In the genomic region with DNA sequence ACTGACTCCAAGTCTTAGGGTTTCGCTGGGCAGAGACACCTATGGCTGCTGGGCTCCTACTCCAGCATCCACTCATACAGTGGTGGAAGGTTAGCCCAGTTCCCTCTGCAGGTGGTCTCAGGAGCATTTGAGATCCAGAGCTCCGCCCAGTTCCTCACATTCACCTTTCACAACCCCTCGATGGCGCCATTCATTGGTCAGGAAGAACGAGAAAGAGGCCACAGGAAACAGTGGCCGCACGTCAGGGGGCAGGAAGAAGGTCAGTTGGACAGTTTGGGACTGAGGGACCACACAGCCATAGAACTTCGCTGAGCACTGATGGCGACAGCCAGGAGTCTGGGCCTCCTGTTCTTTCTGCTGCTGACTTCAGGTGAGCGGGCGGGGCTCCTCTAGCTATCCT, we compare ENCODE assay signal across 18 mouse cellular contexts. TPM values are rescaled to one million over a fixed set of nuclear protein-coding genes. Genes with fewer than 3 reads are reported as not detected.
DNase-seq lines count a peak whose midpoint lies in the region; ATAC-seq and TF ChIP-seq lines count a peak whose summit lies in the region.
"Had no signal": no experiment of that assay in that cellular context is flagged by ENCODE, and none has a peak within 500 bp of the region (broad histone marks: within the 10 kb centered on the region; RNA-seq: fewer than 3 reads in every experiment).

Adgrg3 (plus strand) TSS at position 242 of the 400 bp plus-strand sequence.

- H3K4me3 ChIP-seq in liver, adult 2 months (ENCODE audit: insufficient read depth, low read depth, low read length), result peak within 1 kb of the TSS; percentile 31; the same call in 1 of the 2 replicates
- peak within 1 kb of the TSS; percentile 70 for H3K4me3 ChIP-seq in bone marrow, adult 2 months (replicated peaks; ENCODE audit: control insufficient read depth, low read depth, low read length)
- H3K4me3 ChIP-seq in liver, embryonic 13.5 days (replicated peaks), result peak within 1 kb of the TSS; percentile 9; the same call in 1 of the 2 replicates
- H3K4me3 ChIP-seq: heart, embryonic 10.5 days; layer of hippocampus, adult 2 months; limb, embryonic 15.5 days; neural tube, embryonic 12.5 days had no signal

- no peak for TF ChIP-seq POLR2A in liver, adult 2 months (IDR thresholded peaks at IDR 0.05; ENCODE audit: extremely low read depth, insufficient read depth, low read length)
- TF ChIP-seq POLR2A in bone marrow, adult 2 months (IDR thresholded peaks at IDR 0.05; ENCODE audit: borderline replicate concordance, control insufficient read depth, low read depth, low read length), result peak; percentile 25; the same call in 1 of the 2 replicates

- no peak within 1 kb of the TSS for H3K9ac ChIP-seq in liver, adult 2 months (ENCODE audit: low read depth, low read length)
- H3K9ac ChIP-seq in liver, embryonic 13.5 days, result no peak within 1 kb of the TSS
- H3K9ac ChIP-seq: limb, embryonic 15.5 days; neural tube, embryonic 12.5 days had no signal

- no peaks in the 10 kb centered on the region for H3K4me1 ChIP-seq in liver, adult 2 months (ENCODE audit: control insufficient read depth, insufficient read depth, low read length)
- peaks cover 5% of the 10 kb centered on the region; the same call in 1 of the 2 replicates for H3K4me1 ChIP-seq in bone marrow, adult 2 months (ENCODE audit: control insufficient read depth, insufficient read depth, low read length)
- peaks cover 28% of the 10 kb centered on the region for H3K4me1 ChIP-seq in liver, embryonic 13.5 days (replicated peaks)

- no peak for TF ChIP-seq CTCF in liver, adult 2 months (IDR thresholded peaks at IDR 0.05; ENCODE audit: low read depth, low read length)
- TF ChIP-seq CTCF in bone marrow, adult 2 months (IDR thresholded peaks at IDR 0.05; ENCODE audit: control insufficient read depth, insufficient read depth, low read length), result no peak

- no peaks in the 10 kb centered on the region for H3K27me3 ChIP-seq in liver, adult 2 months (ENCODE audit: control insufficient read depth, insufficient read depth, low read length)
- no peaks in the 10 kb centered on the region for H3K27me3 ChIP-seq in liver, embryonic 13.5 days
- H3K27me3 ChIP-seq: limb, embryonic 15.5 days; neural tube, embryonic 12.5 days had no signal

- WGBS in liver, adult 2 months, result 71% methylated on average over 11 of the region's 11 CpGs
- 26% methylated on average over 11 of the region's 11 CpGs for WGBS in bone marrow, adult 2 months
- 34% methylated on average over 11 of the region's 11 CpGs for WGBS in liver, embryonic 13.5 days (ENCODE audit: insufficient replicate concordance)

- H3K27ac ChIP-seq in liver, adult 2 months (replicated peaks; ENCODE audit: insufficient read depth, low read depth, low read length), result 0 out of 2 replicates have a peak within 1 kb of the TSS, but pooled peaks have one; percentile 9
- H3K27ac ChIP-seq in bone marrow, adult 2 months (ENCODE audit: control insufficient read depth, insufficient read depth, low read depth, low read length, poor library complexity), result peak within 1 kb of the TSS; percentile 68
- no peak within 1 kb of the TSS for H3K27ac ChIP-seq in liver, embryonic 13.5 days
- H3K27ac ChIP-seq: heart, embryonic 10.5 days; layer of hippocampus, adult 2 months; limb, embryonic 15.5 days; macrophage; neural tube, embryonic 12.5 days had no signal

- H3K4me2 ChIP-seq in liver, embryonic 13.5 days, result no peak within 1 kb of the TSS
- H3K4me2 ChIP-seq: limb, embryonic 15.5 days; neural tube, embryonic 12.5 days had no signal

- DNase-seq in liver, adult 2 months (ENCODE audit: extremely low read depth, low read depth, low spot score), result no peak
- DNase-seq in liver (no peak), adipocyte (ENCODE audit: low spot score) (no peak)
- DNase-seq in liver, embryonic 13.5 days, result no peak
- DNase-seq in gastrocnemius, adult 8-10 months (ENCODE audit: low spot score in 2 of 2), result no peak
- DNase-seq in cerebellum, adult 18-20 months, result no peak
- DNase-seq: adrenal gland, postnatal 25 days; cerebellum, postnatal 25 days; heart, postnatal 36 days; kidney, adult 9 months had no signal

- ATAC-seq in liver, embryonic 13.5 days (ENCODE audit: low read depth), result no peak
- ATAC-seq in monocyte, adult 5-6 weeks (replicated peaks; ENCODE audit: insufficient number of reproducible peaks, low FRiP score, low TSS enrichment, poor library complexity, severe bottlenecking), result no peak
- ATAC-seq: CD4-positive, CD25-positive, alpha-beta regulatory T cell, adult 4 months had no signal

- no peaks in the 10 kb centered on the region for H3K36me3 ChIP-seq in liver, adult 2 months (ENCODE audit: control insufficient read depth, insufficient read depth, low read length)
- peaks cover 35% of the 10 kb centered on the region for H3K36me3 ChIP-seq in liver, embryonic 13.5 days

- H3K79me2 ChIP-seq in liver, adult 2 months (ENCODE audit: control insufficient read depth, insufficient read depth, low read length), result no peaks in the 10 kb centered on the region

- no peaks in the 10 kb centered on the region for H3K9me3 ChIP-seq in liver, embryonic 13.5 days (replicated peaks)
- H3K9me3 ChIP-seq: heart, embryonic 10.5 days; limb, embryonic 15.5 days; neural tube, embryonic 12.5 days had no signal

RNA-seq across cellular contexts. Expression of gene Adgrg3, which starts in this region (rescaled TPM):
- 3.0 and 5.0 TPM in 2 replicates for total RNA-seq in liver, adult 2 months (2014; rRNA removed)
- 4.4 and 8.5 TPM in 2 replicates for polyA plus RNA-seq in liver, adult 2 months (2012; rRNA removed)
- polyA plus RNA-seq in bone marrow, adult 2 months (2011; ENCODE audit: insufficient read depth, insufficient read length, low replicate concordance, missing spikeins), result 18.7 and 63.0 TPM in 2 replicates
- polyA plus RNA-seq in liver, embryonic 13.5 days (2015; fragmentation: Nextera tagmentation; extraction: Ambion mirVana), result 5.5 and 6.0 TPM in 2 replicates
- 2.9 to 15.5 TPM (median 10.1 TPM) in 3 replicates for total RNA-seq in monocyte, adult 5-6 weeks (2017)
- total RNA-seq in gastrocnemius, adult 8-10 months (2022), result under 1 TPM in 3 of 4 experiments, not detected in 1; 0.13 to 0.27 (median 0.18) TPM

Comparison
In these comparisons a context has a peak if more than half of its experiments do, and no peak if none do; other contexts are left out.
1. H3K4me3 ChIP-seq: peak in every context shown above with its lines; median percentile 70 in bone marrow, adult 2 months; 31 in liver, adult 2 months; 9 in liver, embryonic 13.5 days.